Mouse (Mus musculus) forebrain, postnatal 0 days (tissue): Measurements from ENCODE around the gene Ugt1a7c. TPM values are rescaled to one million over a fixed set of nuclear protein-coding genes. Genes with fewer than 3 reads are reported as not detected.
"Not testable (repeated sequence)": the region's sequence is repeated elsewhere in the genome, so short reads cannot be mapped to it uniquely, and the experiment has no call there.

Source experiments
- ATAC-seq: fragments of 200-750 bp; cut with Nextera tagmentation; 2 replicates; pipeline ENCODE4 v1.8.0; 2017; ENCODE audit warnings: mild to moderate bottlenecking, moderate library complexity
- DNase-seq: peaks from one replicate; pipeline ENCODE4 v3.0.0-alpha.2; 2015
- H3K27ac ChIP-seq: fragments of 300-500 bp; sonication (generic); 2 replicates; pipeline ENCODE4 v1.5.1; 2014; ENCODE audit warnings: low read depth, mild to moderate bottlenecking, antibody characterized with exemption, low read length, moderate library complexity, mixed read lengths
- H3K27me3 ChIP-seq: fragments of 300-500 bp; sonication (generic); 2 replicates; pipeline ENCODE4 v1.6.1; 2014; ENCODE audit warnings: mild to moderate bottlenecking, low read length, mixed read lengths; ENCODE audit not compliant: insufficient read depth
- H3K36me3 ChIP-seq: fragments of 300-500 bp; sonication (generic); 2 replicates; pipeline ENCODE4 v1.6.1; 2014; ENCODE audit warnings: mild to moderate bottlenecking, moderate library complexity; ENCODE audit not compliant: insufficient read depth
- H3K4me1 ChIP-seq: fragments of 300-500 bp; sonication (generic); 2 replicates; pipeline ENCODE4 v1.6.1; 2014; ENCODE audit warnings: antibody characterized with exemption; ENCODE audit not compliant: insufficient read depth
- H3K4me2 ChIP-seq: fragments of 300-500 bp; sonication (generic); 2 replicates; pipeline ENCODE4 v1.6.1; 2014; ENCODE audit warnings: low read depth, mild to moderate bottlenecking, moderate library complexity
- H3K4me3 ChIP-seq: fragments of 300-500 bp; sonication (generic); 2 replicates; pipeline ENCODE4 v1.5.1; 2014; ENCODE audit warnings: low read depth, low read length, mixed read lengths
- H3K9ac ChIP-seq: fragments of 300-500 bp; sonication (generic); 2 replicates; pipeline ENCODE4 v1.6.1; 2014; ENCODE audit warnings: mild to moderate bottlenecking
- H3K9me3 ChIP-seq: fragments of 300-500 bp; sonication (generic); 2 replicates; pipeline ENCODE4 v1.6.1; 2016; ENCODE audit warnings: low read length
- CTCF ChIP-seq: sonication (generic); IDR thresholded peaks from 2 replicates; pipeline ENCODE4 v1.5.1; 2016; ENCODE audit warnings: antibody characterized with exemption, control low read depth, low read depth
- WGBS: fragments of 180-500 bp; shearing (Covaris S2); extraction: QIAGEN DNeasy Blood & Tissue Kit; methylation state at CpG from one replicate; pipeline ENCODE4 v1.1.7; 2014; 5-methylcytosine and 5-hydroxymethylcytosine counted together
- polyA plus RNA-seq: library from polyadenylated mRNA; unstranded; fragments of >200 nt; fragmentation: Nextera tagmentation; extraction: Ambion mirVana; gene quantifications from 2 replicates; pipeline ENCODE4 v1.2.1, GENCODE M21; 2015
- total RNA-seq: library from RNA; depleted of rRNA; stranded (reverse); fragments of >200 nt; gene quantifications from 2 replicates; pipeline ENCODE4 v1.2.3, GENCODE M21; 2014

Ugt1a7c gene
- total and polyA plus RNA-seq, 2 experiments from 2014 or later: 1.7 to 1.9 TPM

DNA sequence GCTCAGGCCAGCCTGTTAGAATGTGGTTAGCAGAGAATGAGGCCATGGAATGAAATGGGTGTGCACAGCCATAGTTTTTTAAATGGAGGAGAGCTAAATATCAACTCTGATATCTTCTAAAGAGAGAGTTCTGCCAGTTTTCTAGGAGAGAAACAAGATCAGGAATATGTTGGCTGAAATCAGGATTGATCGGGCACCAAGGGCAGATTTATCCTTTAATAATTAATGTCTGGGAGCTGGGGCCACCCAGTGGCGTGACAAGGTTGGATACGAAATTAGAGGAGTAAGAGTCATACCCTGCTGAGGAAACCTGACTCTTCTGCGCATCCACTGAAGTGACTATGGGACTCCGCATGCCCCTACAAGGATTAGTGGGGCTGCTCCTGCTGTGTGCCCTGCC lies 70.8 kb downstream of the Ugt1a7c start, which contains the start of gene Ugt1a5:
Gene Ugt1a5, plus strand, starts transcription at position 302 of the 400 bp plus-strand sequence.
- Histone ChIP-seq H3K4me1 (no peaks in the 10 kb centered on the region), H3K36me3 (no peaks in the 10 kb centered on the region), H3K9ac (no peak within 1 kb of the TSS), H3K4me3 (no peak within 1 kb of the TSS), H3K27me3 (no peaks in the 10 kb centered on the region), H3K27ac (no peak within 1 kb of the TSS), H3K9me3 (no peaks in the 10 kb centered on the region), H3K4me2 (no peak within 1 kb of the TSS)
- no peak for TF ChIP-seq CTCF
- ATAC-seq (no peak), DNase-seq (no peak)
- 82% methylated on average over 5 of the region's 5 CpGs for WGBS

GRCm38 (mm10) chr1:88172190-88172589 lies 77.3 kb downstream of the Ugt1a7c start:
- H3K36me3 ChIP-seq, H3K9me3 ChIP-seq, H3K4me1 ChIP-seq, H3K4me2 ChIP-seq, DNase-seq, H3K27me3 ChIP-seq, H3K4me3 ChIP-seq, H3K27ac ChIP-seq, ATAC-seq, H3K9ac ChIP-seq: not testable (repeated sequence)
- WGBS: 92% methylated on average over 5 of the region's 7 CpGs

- WGBS: 95% methylated on average over 1 of the region's 1 CpGs
Measured at GRCm38 (mm10) chr1:88179657-88180056, 84.8 kb downstream of the Ugt1a7c start.

DNA sequence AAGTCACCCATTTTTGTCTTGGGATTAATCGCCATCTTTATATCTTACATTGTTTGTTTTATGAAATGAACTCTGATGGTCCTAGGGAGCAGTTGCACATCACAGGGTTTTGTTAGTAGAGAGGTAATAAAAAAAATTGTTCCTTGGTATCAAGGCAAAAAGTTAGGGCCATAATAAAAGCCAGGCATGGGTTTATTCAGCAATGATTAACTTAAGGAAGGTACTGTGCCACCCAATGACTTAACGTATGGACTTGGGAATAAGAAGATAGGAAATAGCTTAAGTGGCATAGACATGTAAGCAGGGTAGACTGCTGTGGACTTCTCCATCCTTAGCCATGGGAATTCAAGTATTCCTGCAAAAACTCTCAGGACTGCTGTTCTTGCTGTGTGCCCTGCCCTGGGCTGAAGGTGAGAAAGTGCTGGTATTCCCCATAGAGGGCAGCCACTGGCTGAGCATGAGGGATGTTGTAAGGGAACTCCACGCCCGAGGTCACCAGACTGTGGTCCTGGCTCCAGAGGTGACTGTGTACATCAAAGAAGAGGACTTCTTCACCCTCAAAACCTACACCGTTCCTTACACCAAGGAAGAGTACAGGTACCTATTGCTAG lies 91.6 kb downstream of the Ugt1a7c start:
- Histone ChIP-seq H3K9ac (no peak overlapping the region), H3K4me1 (no peaks in the 10 kb centered on the region), H3K4me3 (no peak overlapping the region), H3K36me3 (no peaks in the 10 kb centered on the region), H3K27ac (no peak overlapping the region), H3K27me3 (no peaks in the 10 kb centered on the region), H3K4me2 (no peak overlapping the region), H3K9me3 (no peaks in the 10 kb centered on the region)
- WGBS: 91% methylated on average over 5 of the region's 5 CpGs
- no peak for DNase-seq
- TF ChIP-seq CTCF: no peak
- no peak for ATAC-seq

More at GRCm38 (mm10) chr1:88179657-88180056, 84.8 kb downstream of the Ugt1a7c start:
- no peak for DNase-seq
- Histone ChIP-seq H3K4me3 (no peak overlapping the region), H3K36me3 (no peaks in the 10 kb centered on the region), H3K4me2 (no peak overlapping the region), H3K27ac (no peak overlapping the region), H3K9ac (no peak overlapping the region), H3K9me3 (peaks cover 10% of the 10 kb centered on the region), H3K27me3 (no peaks in the 10 kb centered on the region), H3K4me1 (no peaks in the 10 kb centered on the region)
- no peak for TF ChIP-seq CTCF
- no peak for ATAC-seq

- no peak overlapping the region for H3K4me2 ChIP-seq
- no peak overlapping the region for H3K4me3 ChIP-seq
- WGBS: 75% methylated on average over 3 of the region's 3 CpGs
- H3K9me3 ChIP-seq: no peaks in the 10 kb centered on the region
- H3K9ac ChIP-seq: no peak overlapping the region
- H3K27ac ChIP-seq: no peak overlapping the region
- no peak for DNase-seq
- ATAC-seq: no peak
- no peaks in the 10 kb centered on the region for H3K4me1 ChIP-seq
- no peak for TF ChIP-seq CTCF
- no peaks in the 10 kb centered on the region for H3K27me3 ChIP-seq
- H3K36me3 ChIP-seq: no peaks in the 10 kb centered on the region
Measured at GRCm38 (mm10) chr1:88192136-88192535, 97.3 kb downstream of the Ugt1a7c start.

- 83% methylated on average over 1 of the region's 1 CpGs for WGBS
- DNase-seq (no peak), ATAC-seq (no peak)
- Histone ChIP-seq H3K27ac (no peak overlapping the region), H3K36me3 (no peaks in the 10 kb centered on the region), H3K9me3 (no peaks in the 10 kb centered on the region), H3K27me3 (no peaks in the 10 kb centered on the region), H3K4me3 (no peak overlapping the region), H3K4me2 (no peak overlapping the region), H3K4me1 (no peaks in the 10 kb centered on the region), H3K9ac (no peak overlapping the region)
- TF ChIP-seq CTCF: no peak
Measured at GRCm38 (mm10) chr1:88195687-88196086, 100.8 kb downstream of the Ugt1a7c start.

- Histone ChIP-seq H3K27me3 (no peaks in the 10 kb centered on the region), H3K4me1 (no peaks in the 10 kb centered on the region), H3K36me3 (no peaks in the 10 kb centered on the region), H3K9me3 (no peaks in the 10 kb centered on the region), H3K4me3 (no peak overlapping the region), H3K9ac (no peak overlapping the region), H3K27ac (no peak overlapping the region), H3K4me2 (no peak overlapping the region)
- ATAC-seq (no peak), DNase-seq (no peak)
- 79% methylated on average over 3 of the region's 3 CpGs for WGBS
- TF ChIP-seq CTCF: no peak
Measured at GRCm38 (mm10) chr1:88197443-88197842, 102.6 kb downstream of the Ugt1a7c start.
